Mouse (Mus musculus): Measurements from ENCODE around the gene Ylpm1.

The Ylpm1 gene

GRCm38 (mm10) chr12:84996083-84996496, at the start of gene Ylpm1:
Gene Ylpm1, plus strand, starts transcription at chr12:84996321.
- peak; percentile 50; the same call in 1 of the 2 replicates for TF ChIP-seq GATA4 (IDR thresholded peaks at IDR 0.05; ENCODE audit: insufficient replicate concordance, low read length)

- peak; percentile 86; the same call in 1 of the 2 replicates for TF ChIP-seq GATA4 (IDR thresholded peaks at IDR 0.05; ENCODE audit: insufficient replicate concordance, low read length)
Measured at GRCm38 (mm10) chr12:84947894-84948583, 48.1 kb upstream of the Ylpm1 start.

GRCm38 (mm10) chr12:84948584-84949285, 47.4 kb upstream of the Ylpm1 start:
- TF ChIP-seq GATA4 (IDR thresholded peaks at IDR 0.05; ENCODE audit: insufficient replicate concordance, low read length) = peak; percentile 5; the same call in 1 of the 2 replicates

GRCm38 (mm10) chr12:84950763-84951162, 45.4 kb upstream of the Ylpm1 start:
- no peak for TF ChIP-seq GATA4 (IDR thresholded peaks at IDR 0.05; ENCODE audit: insufficient replicate concordance, low read length)

- TF ChIP-seq GATA4 (IDR thresholded peaks at IDR 0.05; ENCODE audit: insufficient replicate concordance, low read length) = no peak
Measured at GRCm38 (mm10) chr12:84951531-84951930, 44.6 kb upstream of the Ylpm1 start.

- no peak for TF ChIP-seq GATA4 (IDR thresholded peaks at IDR 0.05; ENCODE audit: insufficient replicate concordance, low read length)
Measured at GRCm38 (mm10) chr12:84952351-84952750, 43.8 kb upstream of the Ylpm1 start.

- TF ChIP-seq GATA4 (IDR thresholded peaks at IDR 0.05; ENCODE audit: insufficient replicate concordance, low read length) = no peak
Measured at GRCm38 (mm10) chr12:84956317-84956716, 39.8 kb upstream of the Ylpm1 start.

- no peak for TF ChIP-seq GATA4 (IDR thresholded peaks at IDR 0.05; ENCODE audit: insufficient replicate concordance, low read length)
Measured at GRCm38 (mm10) chr12:84958794-84959356, 37.2 kb upstream of the Ylpm1 start.

GRCm38 (mm10) chr12:84962606-84963005, 33.5 kb upstream of the Ylpm1 start:
- no peak for TF ChIP-seq GATA4 (IDR thresholded peaks at IDR 0.05; ENCODE audit: insufficient replicate concordance, low read length)

GRCm38 (mm10) chr12:84968831-84969655, 27.1 kb upstream of the Ylpm1 start:
- no peak for TF ChIP-seq GATA4 (IDR thresholded peaks at IDR 0.05; ENCODE audit: insufficient replicate concordance, low read length)

- no peak for TF ChIP-seq GATA4 (IDR thresholded peaks at IDR 0.05; ENCODE audit: insufficient replicate concordance, low read length)
Measured at GRCm38 (mm10) chr12:84969656-84970427, 26.3 kb upstream of the Ylpm1 start.

- TF ChIP-seq GATA4 (IDR thresholded peaks at IDR 0.05; ENCODE audit: insufficient replicate concordance, low read length) = no peak
Measured at GRCm38 (mm10) chr12:84970428-84971096, 25.6 kb upstream of the Ylpm1 start, which contains the start of the genes Fcf1 and Arel1. Gene Fcf1, plus strand, starts transcription at chr12:84970897. Gene Arel1, minus strand, starts transcription at chr12:84970900.

- TF ChIP-seq GATA4 (IDR thresholded peaks at IDR 0.05; ENCODE audit: insufficient replicate concordance, low read length) = no peak
Measured at GRCm38 (mm10) chr12:84979264-84979862, 16.8 kb upstream of the Ylpm1 start.

Data from liver, adult (tissue).